Mouse (Mus musculus): Measurements from ENCODE around the gene 5530401A14Rik. TPM values are rescaled to one million over a fixed set of nuclear protein-coding genes. Genes with fewer than 3 reads are reported as not detected.

5530401A14Rik gene
- polyA plus RNA-seq, 1 experiment from 2014 or later = 0.25 TPM

DNA sequence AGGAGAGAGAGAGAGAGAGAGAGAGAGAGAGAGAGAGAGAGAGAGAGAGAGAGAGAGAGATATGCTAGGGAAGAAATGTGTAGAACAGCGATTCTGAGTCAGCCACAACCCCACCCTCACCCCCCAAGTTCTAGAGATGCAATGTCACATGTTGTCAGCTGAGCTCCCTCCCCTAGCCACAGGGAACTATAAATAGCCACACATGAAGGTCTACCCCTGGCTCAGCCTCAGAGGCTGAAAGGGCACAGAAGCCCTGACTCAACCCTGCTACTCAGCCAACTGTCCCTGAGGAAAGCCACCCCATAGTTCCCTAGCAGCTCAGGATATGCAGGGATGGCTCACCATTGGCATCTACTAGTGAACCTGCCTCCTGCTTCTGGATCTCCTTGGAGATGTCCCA lies 81.7 kb downstream of the 5530401A14Rik start:
- Histone ChIP-seq H3K4me3 (no peak overlapping the region), H3K27ac (no peak overlapping the region), H3K4me2 (no peak overlapping the region), H3K36me3 (ENCODE audit: poor library complexity, severe bottlenecking) (no peaks in the 10 kb centered on the region), H3K4me1 (no peaks in the 10 kb centered on the region), H3K27me3 (no peaks in the 10 kb centered on the region), H3K9ac (no peak overlapping the region), H3K9me3 (replicated peaks) (no peaks in the 10 kb centered on the region; the same call in 1 of the 2 replicates)
- ATAC-seq = no peak
- 75% methylated on average over 1 of the region's 1 CpGs for WGBS

Other genes starting within 250 kb of the 5530401A14Rik start
- 2.3 and 2.9 TPM in 2 replicates for gene Asic2, start 107.8 kb downstream of the 5530401A14Rik start, polyA plus RNA-seq (2015; fragmentation: Nextera tagmentation; extraction: Ambion mirVana)
- gene Ccl2, start 174.9 kb downstream of the 5530401A14Rik start, polyA plus RNA-seq (2015; fragmentation: Nextera tagmentation; extraction: Ambion mirVana) = 0.72 and 0.76 TPM in 2 replicates
- not detected in 2 replicates for gene Gm17268, start 177.9 kb downstream of the 5530401A14Rik start, polyA plus RNA-seq (2015; fragmentation: Nextera tagmentation; extraction: Ambion mirVana)
- gene Ccl7, start 185.0 kb downstream of the 5530401A14Rik start, polyA plus RNA-seq (2015; fragmentation: Nextera tagmentation; extraction: Ambion mirVana) = not detected in 2 replicates
- gene Ccl11, start 197.2 kb downstream of the 5530401A14Rik start, polyA plus RNA-seq (2015; fragmentation: Nextera tagmentation; extraction: Ambion mirVana) = not detected in 2 replicates
- gene Ccl12, start 241.2 kb downstream of the 5530401A14Rik start, polyA plus RNA-seq (2015; fragmentation: Nextera tagmentation; extraction: Ambion mirVana) = 0.37 and 0.57 TPM in 2 replicates

Data from forebrain, embryonic 13.5 days (tissue).